Mouse (Mus musculus) erythroblast, embryonic 14.5 days (primary cell): ENCODE data around the gene Gm9922.

Experiments used
- GATA1 ChIP-seq: IDR thresholded peaks from 2 replicates; pipeline ENCODE4 v1.6.1; 2012; ENCODE audit warnings: low read length, inconsistent platforms, mixed read lengths
- TAL1 ChIP-seq: IDR thresholded peaks from 3 replicates; pipeline ENCODE4 v1.6.1; 2012; ENCODE audit warnings: low read length, inconsistent platforms, mixed read lengths

GRCm38 (mm10) chr14:101755425-101755824 lies 25.8 kb upstream of the Gm9922 start:
- TF ChIP-seq TAL1 (no peak), GATA1 (no peak)
